Mouse (Mus musculus): ENCODE measurements around the gene Efna2.

Efna2 gene

GRCm38 (mm10) chr10:80167460-80168037, 11.7 kb upstream of the Efna2 start:
- peak; percentile 99 for DNase-seq (ENCODE audit: low read depth, low spot score)

GRCm38 (mm10) chr10:80168038-80168661, 11.1 kb upstream of the Efna2 start:
- peak; percentile 84 for DNase-seq (ENCODE audit: low read depth, low spot score)

- no peak for DNase-seq (ENCODE audit: low read depth, low spot score)
Measured at GRCm38 (mm10) chr10:80169070-80169469, 10.2 kb upstream of the Efna2 start.

GRCm38 (mm10) chr10:80169651-80170050, 9.6 kb upstream of the Efna2 start:
- DNase-seq (ENCODE audit: low read depth, low spot score): no peak

GRCm38 (mm10) chr10:80170052-80170451, 9.2 kb upstream of the Efna2 start:
- DNase-seq (ENCODE audit: low read depth, low spot score): no peak

- no peak for DNase-seq (ENCODE audit: low read depth, low spot score)
Measured at GRCm38 (mm10) chr10:80170601-80171021, 8.7 kb upstream of the Efna2 start.

- no peak for DNase-seq (ENCODE audit: low read depth, low spot score)
Measured at GRCm38 (mm10) chr10:80171252-80171651, 8.0 kb upstream of the Efna2 start.

- no peak for DNase-seq (ENCODE audit: low read depth, low spot score)
Measured at GRCm38 (mm10) chr10:80171760-80172526, 7.3 kb upstream of the Efna2 start.

GRCm38 (mm10) chr10:80172527-80173292, 6.6 kb upstream of the Efna2 start, which contains the start of gene 1600002K03Rik:
1600002K03Rik (plus strand) TSS chr10:80172944.
- no peak for DNase-seq (ENCODE audit: low read depth, low spot score)

GRCm38 (mm10) chr10:80173358-80173757, 5.9 kb upstream of the Efna2 start:
- DNase-seq (ENCODE audit: low read depth, low spot score): no peak

- DNase-seq (ENCODE audit: low read depth, low spot score): no peak
Measured at GRCm38 (mm10) chr10:80173955-80174640, 5.2 kb upstream of the Efna2 start.

- DNase-seq (ENCODE audit: low read depth, low spot score): no peak
Measured at GRCm38 (mm10) chr10:80174705-80175104, 4.6 kb upstream of the Efna2 start.

GRCm38 (mm10) chr10:80175536-80176269, 3.6 kb upstream of the Efna2 start:
- DNase-seq (ENCODE audit: low read depth, low spot score): no peak

- no peak for DNase-seq (ENCODE audit: low read depth, low spot score)
Measured at GRCm38 (mm10) chr10:80176270-80176834, 2.9 kb upstream of the Efna2 start.

- no peak for DNase-seq (ENCODE audit: low read depth, low spot score)
Measured at GRCm38 (mm10) chr10:80177441-80178279, 1.6 kb upstream of the Efna2 start.

- DNase-seq (ENCODE audit: low read depth, low spot score): no peak
Measured at GRCm38 (mm10) chr10:80180288-80180687, 1.0 kb downstream of the Efna2 start.

- no peak for DNase-seq (ENCODE audit: low read depth, low spot score)
Measured at GRCm38 (mm10) chr10:80180823-80181222, 1.5 kb downstream of the Efna2 start.

GRCm38 (mm10) chr10:80182547-80182946, 3.3 kb downstream of the Efna2 start:
- DNase-seq (ENCODE audit: low read depth, low spot score): no peak

GRCm38 (mm10) chr10:80186649-80187048, 7.4 kb downstream of the Efna2 start:
- DNase-seq (ENCODE audit: low read depth, low spot score): no peak
